Mouse (Mus musculus): ENCODE measurements around the gene Grid2ip.

- TF ChIP-seq CTCF (IDR thresholded peaks at IDR 0.05; ENCODE audit: extremely low read depth, insufficient read depth, low read length) (no peak), POLR2A (IDR thresholded peaks at IDR 0.05; ENCODE audit: extremely low read depth, insufficient read depth, low read length) (no peak)
These were observed 6.8 kb downstream of the Grid2ip start for GRCm38 (mm10) chr5:143363678-143364615.
